Mouse (Mus musculus): Measurements from ENCODE around the gene Cfap57.
"Not testable (repeated sequence)": the region's sequence is repeated elsewhere in the genome, so short reads cannot be mapped to it uniquely, and the experiment has no call there.

Gene Cfap57

GRCm38 (mm10) chr4:118518208-118518607 is 102.4 kb downstream of the Cfap57 start:
- no peak for DNase-seq (ENCODE audit: low spot score in 2 of 2)

GRCm38 (mm10) chr4:118517497-118518146 is 103.0 kb downstream of the Cfap57 start:
- DNase-seq (ENCODE audit: low spot score in 2 of 2) = no peak

- no peak for DNase-seq (ENCODE audit: low spot score in 2 of 2)
These were observed 103.7 kb downstream of the Cfap57 start for GRCm38 (mm10) chr4:118516699-118517496.

- DNase-seq (ENCODE audit: low spot score in 2 of 2) = no peak
These were observed 111.5 kb downstream of the Cfap57 start for GRCm38 (mm10) chr4:118509050-118509449.

- DNase-seq (ENCODE audit: low spot score in 2 of 2) = not testable (repeated sequence)
These were observed 113.4 kb downstream of the Cfap57 start for GRCm38 (mm10) chr4:118507171-118507570.

GRCm38 (mm10) chr4:118505551-118505950 is 115.0 kb downstream of the Cfap57 start:
- DNase-seq (ENCODE audit: low spot score in 2 of 2) = no peak
